Mouse (Mus musculus) adrenal gland (tissue): ENCODE measurements around the gene Iqca.

Experiments used
- intact Hi-C: fragments of 180-260 bp; cut with DNase I; formaldehyde crosslinking; loops from one replicate; pipeline ENCODE4 v1.15.1; 2025

The Iqca gene

GRCm38 (mm10) chr1:90060599-90060998 is 92.6 kb downstream of the Iqca start:
- intact Hi-C loops = loop anchor here (1.0 to 2.0 kb wide), 2 partner anchors 142 to 533 kb away; partner anchors contain the start of gene Ackr3

GRCm38 (mm10) chr1:90060054-90060453 is 93.1 kb downstream of the Iqca start:
- intact Hi-C loops = loop anchor here (1.0 to 2.0 kb wide), 2 partner anchors 143 to 533 kb away; partner anchors contain the start of gene Ackr3

DNA sequence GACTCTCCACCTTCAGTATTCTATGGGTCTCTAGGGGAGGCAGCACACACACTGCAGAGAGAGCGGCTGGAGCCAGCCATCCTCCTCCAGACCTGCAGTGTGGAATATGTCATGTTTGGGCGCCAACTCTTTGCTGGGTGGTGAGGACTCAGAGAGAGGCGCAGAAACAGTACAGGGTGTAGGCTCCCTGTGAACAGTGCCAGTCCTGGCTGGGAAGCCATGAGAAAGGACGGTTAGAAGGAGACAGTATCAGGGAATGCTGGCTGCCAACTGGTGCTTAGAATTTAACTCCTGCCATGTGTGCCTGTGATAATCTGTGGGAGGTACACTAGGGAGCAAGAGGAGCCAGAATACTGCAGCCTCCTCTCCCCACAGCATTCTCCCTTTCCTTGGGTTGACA is 98.2 kb downstream of the Iqca start:
- intact Hi-C loops = no loop called here

DNA sequence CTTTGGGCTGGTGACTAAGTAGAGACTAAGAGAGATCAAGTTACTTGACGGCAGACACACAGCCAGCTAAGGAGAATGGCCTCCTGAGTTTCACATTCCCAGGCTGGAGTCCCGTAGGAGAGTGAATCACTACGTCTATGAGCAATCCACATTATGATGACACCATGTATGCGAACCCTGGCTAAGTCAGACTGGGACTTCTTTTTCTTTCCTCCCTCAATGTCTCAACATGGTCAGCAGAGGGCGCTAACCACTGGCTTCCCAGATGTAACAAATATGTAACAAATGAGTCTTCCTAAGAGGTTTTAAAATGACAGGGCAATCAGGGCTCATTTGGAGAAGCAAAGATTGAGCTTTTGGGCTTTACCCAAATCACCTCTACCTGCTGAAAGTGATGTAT is 101.9 kb downstream of the Iqca start:
- intact Hi-C loops = no loop called here

GRCm38 (mm10) chr1:90050046-90050739 is 103.0 kb downstream of the Iqca start:
- intact Hi-C loops = no loop called here

GRCm38 (mm10) chr1:90028305-90028704 is 124.9 kb downstream of the Iqca start:
- intact Hi-C loops = no loop called here

GRCm38 (mm10) chr1:90026945-90027344 is 126.3 kb downstream of the Iqca start:
- intact Hi-C loops = no loop called here

DNA sequence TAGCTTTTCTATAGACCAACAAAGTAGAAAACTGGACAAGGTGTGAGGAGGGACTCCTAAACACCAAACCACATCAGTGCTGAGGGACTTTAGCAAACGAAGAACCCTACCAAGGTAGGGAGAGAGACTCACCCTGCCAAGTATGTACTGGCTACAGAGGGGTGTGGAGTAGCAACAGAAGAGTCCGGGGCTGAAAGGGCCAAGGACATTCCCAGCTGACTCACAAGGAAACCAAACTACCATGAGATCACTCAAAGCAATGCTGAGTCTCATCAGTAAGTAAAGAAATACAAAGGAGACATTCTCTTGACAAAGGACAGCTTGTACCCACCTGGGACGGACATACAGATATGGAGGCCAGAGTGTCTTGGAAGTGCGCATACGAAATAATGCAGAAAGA is 132.9 kb downstream of the Iqca start:
- intact Hi-C loops = no loop called here

- intact Hi-C loops = no loop called here
Observed at GRCm38 (mm10) chr1:90018071-90018470, 135.1 kb downstream of the Iqca start.

DNA sequence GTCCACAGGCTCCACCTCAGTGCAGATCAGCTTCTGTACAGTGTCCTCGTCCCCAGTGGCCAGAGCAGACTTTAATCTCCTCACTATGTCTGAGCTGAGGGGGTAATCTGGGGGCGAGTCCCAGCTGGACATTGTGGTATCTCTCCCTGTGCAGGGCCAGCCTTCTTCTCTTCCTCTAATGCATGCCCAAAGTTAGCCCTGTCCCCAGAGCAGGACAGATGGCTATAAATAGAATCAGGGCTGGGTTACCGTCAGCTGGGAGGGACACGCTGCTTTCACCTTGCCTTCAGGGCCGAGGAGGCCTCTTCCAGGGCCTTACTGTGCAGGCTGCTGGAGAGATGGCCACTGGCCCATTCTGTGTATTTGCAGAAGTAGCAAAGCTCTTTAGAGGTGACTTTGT is 138.8 kb downstream of the Iqca start, which contains the start of gene Asb18:
Gene Asb18, minus strand, starts transcription at position 221 of the 400 bp plus-strand sequence.
- intact Hi-C loops = no loop called here

DNA sequence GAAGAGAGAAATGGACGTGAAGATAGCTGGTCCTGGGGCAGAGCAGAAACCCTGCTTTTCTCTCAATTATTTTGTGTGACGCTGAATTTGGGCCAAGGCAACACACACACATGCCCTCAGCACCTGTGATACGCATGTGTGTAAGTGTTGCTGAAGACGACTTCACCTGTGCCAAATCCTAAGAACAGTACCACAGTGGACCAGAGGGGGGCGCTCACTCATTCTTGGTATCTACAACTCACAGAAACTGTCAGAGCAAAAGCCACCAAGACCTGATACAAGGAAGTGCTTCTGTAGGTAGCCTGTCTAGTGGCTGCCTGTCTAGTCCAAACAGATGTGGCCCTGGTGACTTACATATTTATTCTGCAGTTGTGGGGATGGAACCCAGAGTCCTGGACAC is 139.9 kb downstream of the Iqca start:
- intact Hi-C loops = no loop called here

GRCm38 (mm10) chr1:90012850-90013249 is 140.4 kb downstream of the Iqca start:
- intact Hi-C loops = no loop called here

DNA sequence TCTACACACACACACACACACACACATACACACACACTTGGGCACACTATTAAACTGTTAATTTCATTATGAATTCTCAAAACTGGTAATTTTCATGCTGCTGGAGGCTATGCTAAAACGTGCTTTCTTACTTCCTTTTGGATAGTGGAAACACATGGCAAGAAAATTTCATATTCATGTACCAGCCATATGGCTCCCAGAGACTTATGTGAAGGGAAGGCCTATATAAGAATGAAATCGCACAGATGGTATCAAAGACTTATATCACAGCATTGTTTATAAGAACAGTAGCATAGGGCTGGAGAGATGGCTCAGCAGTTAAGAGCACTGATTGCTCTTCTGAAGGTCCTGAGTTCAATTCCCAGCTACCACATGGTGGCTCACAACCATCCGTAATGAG is 141.0 kb downstream of the Iqca start:
- intact Hi-C loops = no loop called here

DNA sequence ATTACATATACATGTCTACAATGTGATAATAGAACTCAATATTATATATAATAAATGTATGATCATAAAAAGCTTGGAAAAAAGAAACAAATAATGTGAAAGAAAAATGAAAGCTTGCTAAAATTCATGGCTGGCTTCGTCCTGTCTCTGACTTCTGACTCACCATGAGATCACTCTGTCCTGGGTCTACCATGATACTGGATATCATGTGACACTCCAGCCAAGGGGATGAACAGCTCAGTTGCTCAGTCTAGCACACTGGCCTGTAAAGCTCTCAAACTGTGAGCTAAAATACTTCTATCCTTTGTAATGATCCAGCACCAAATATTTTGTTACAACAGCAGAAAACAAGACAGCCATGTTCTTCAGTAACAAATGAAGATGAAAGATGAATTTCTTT is 143.1 kb downstream of the Iqca start:
- intact Hi-C loops = no loop called here

- intact Hi-C loops = no loop called here
Observed at GRCm38 (mm10) chr1:90009188-90009587, 144.0 kb downstream of the Iqca start.

- intact Hi-C loops = no loop called here
Observed at GRCm38 (mm10) chr1:90006666-90007065, 146.5 kb downstream of the Iqca start.

- intact Hi-C loops = no loop called here
Observed at GRCm38 (mm10) chr1:90000981-90001380, 152.2 kb downstream of the Iqca start.

DNA sequence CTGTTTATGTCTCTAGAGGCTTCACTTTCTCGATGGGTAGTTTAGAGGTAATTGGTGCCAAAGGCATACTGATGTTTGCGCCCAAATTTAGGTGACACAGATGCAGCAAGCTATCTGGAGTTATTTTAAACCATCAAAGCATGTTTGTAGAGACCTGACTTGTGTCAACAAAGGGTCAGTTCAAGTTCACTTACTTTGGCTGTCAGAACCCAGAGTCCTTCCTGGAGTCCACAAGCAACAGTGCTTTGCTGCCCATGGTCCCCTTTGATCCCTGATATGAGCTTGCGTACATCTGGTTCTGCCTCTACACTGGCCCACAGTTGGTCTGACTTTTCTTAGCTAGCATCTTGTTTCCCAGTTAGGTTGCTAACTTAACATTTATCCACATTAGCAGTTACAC is 153.3 kb downstream of the Iqca start:
- intact Hi-C loops = no loop called here

DNA sequence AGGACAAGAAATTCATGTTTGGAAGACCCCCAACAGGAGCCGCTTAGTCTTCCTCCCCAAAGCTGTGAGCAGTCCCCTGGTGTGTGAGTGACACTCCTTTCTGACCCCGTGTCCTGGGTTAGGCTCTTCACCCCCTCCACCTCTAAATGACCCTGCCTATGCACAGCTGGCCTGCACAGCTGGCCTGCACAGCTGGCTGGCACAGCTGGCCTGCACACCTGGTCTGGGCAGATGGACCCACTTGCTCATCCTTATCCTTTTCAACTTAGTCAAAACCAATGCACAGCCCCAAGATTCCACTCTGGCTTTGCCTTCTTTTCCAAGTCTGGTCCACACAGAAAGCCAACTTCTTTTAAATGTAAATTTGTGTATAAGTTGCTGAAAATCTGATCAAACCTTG is 154.5 kb downstream of the Iqca start:
- intact Hi-C loops = no loop called here

GRCm38 (mm10) chr1:89998076-89998475 is 155.1 kb downstream of the Iqca start:
- intact Hi-C loops = no loop called here

- intact Hi-C loops = no loop called here
Observed at GRCm38 (mm10) chr1:89992256-89992655, 160.9 kb downstream of the Iqca start.
